Mouse (Mus musculus): ENCODE measurements at regions not wholly inside any gene's neighbourhood (a gene's known extent, or its start where the extent isn't known, plus 50 kb on each side); places are given as distances from the start of the nearest gene placed in this dataset.

- Histone ChIP-seq H3K9ac (ENCODE audit: low read depth, low read length, severe bottlenecking) (no peak overlapping the region), H3K4me3 (replicated peaks; ENCODE audit: low read length) (no peak overlapping the region), H3K4me2 (replicated peaks; ENCODE audit: low read depth, low read length, severe bottlenecking) (no peak overlapping the region), H3K27ac (replicated peaks; ENCODE audit: low read depth, low read length) (no peak overlapping the region), H3K4me1 (ENCODE audit: control insufficient read depth, insufficient read depth, low read length) (no peaks in the 10 kb centered on the region), H3K27me3 (ENCODE audit: control insufficient read depth, insufficient read depth, low read length) (no peaks in the 10 kb centered on the region), H3K36me3 (ENCODE audit: control insufficient read depth, insufficient read depth, low read length) (no peaks in the 10 kb centered on the region), H3K9me3 (ENCODE audit: control insufficient read depth, low read length) (no peaks in the 10 kb centered on the region)
- peak; percentile 68 for DNase-seq (ENCODE audit: low spot score)
- TF ChIP-seq POLR2A (IDR thresholded peaks at IDR 0.05; ENCODE audit: borderline replicate concordance, extremely low read depth, insufficient read depth, insufficient read length): no peak
- ATAC-seq (ENCODE audit: low FRiP score, low read depth): no peak
- WGBS: 21% methylated on average over 2 of the region's 2 CpGs
These were observed 53.9 kb upstream of the Bpifa3 start for GRCm38 (mm10) chr2:154076271-154076670.
